Mouse (Mus musculus) spleen, postnatal 10 days (tissue): ENCODE results near the gene Ccna1.

ENCODE experiments used
- DNase-seq, 2 experiments: peaks; one replicate each; pipeline ENCODE4 v3.0.0; 2021 to 2022; ENCODE audit warnings: low spot score in 2 of 2

Gene Ccna1

GRCm38 (mm10) chr3:55055038-55055746 is at the start of gene Ccna1:
TSS of gene Ccna1 (minus strand) at chr3:55055501.
- no peak for DNase-seq

- no peak for DNase-seq
These were observed 45.8 kb upstream of the Ccna1 start for GRCm38 (mm10) chr3:55101092-55101491.

GRCm38 (mm10) chr3:55098990-55099389 is 43.7 kb upstream of the Ccna1 start:
- no peak for DNase-seq

- no peak for DNase-seq
These were observed 42.7 kb upstream of the Ccna1 start for GRCm38 (mm10) chr3:55098014-55098413.

- no peak for DNase-seq
These were observed 41.9 kb upstream of the Ccna1 start for GRCm38 (mm10) chr3:55097186-55097585.

GRCm38 (mm10) chr3:55096655-55097005 is 41.3 kb upstream of the Ccna1 start:
- DNase-seq = no peak

GRCm38 (mm10) chr3:55095968-55096654 is 40.8 kb upstream of the Ccna1 start:
- no peak for DNase-seq

- no peak for DNase-seq
These were observed 37.9 kb upstream of the Ccna1 start for GRCm38 (mm10) chr3:55093161-55093560.

GRCm38 (mm10) chr3:55089291-55089690 is 34.0 kb upstream of the Ccna1 start:
- DNase-seq = no peak

- no peak for DNase-seq
These were observed 33.5 kb upstream of the Ccna1 start for GRCm38 (mm10) chr3:55088843-55089242.

- no peak for DNase-seq
These were observed 33.1 kb upstream of the Ccna1 start for GRCm38 (mm10) chr3:55088359-55088758.

GRCm38 (mm10) chr3:55087360-55087759 is 32.1 kb upstream of the Ccna1 start:
- DNase-seq = no peak

- no peak for DNase-seq
These were observed 31.6 kb upstream of the Ccna1 start for GRCm38 (mm10) chr3:55086948-55087347.

GRCm38 (mm10) chr3:55085716-55086115 is 30.4 kb upstream of the Ccna1 start:
- no peak for DNase-seq

- DNase-seq = no peak
These were observed 29.5 kb upstream of the Ccna1 start for GRCm38 (mm10) chr3:55084781-55085180.

GRCm38 (mm10) chr3:55080055-55080454 is 24.8 kb upstream of the Ccna1 start:
- peak; percentile 9 to 59 for DNase-seq

- DNase-seq = no peak
These were observed 24.3 kb upstream of the Ccna1 start for GRCm38 (mm10) chr3:55079619-55080018.

GRCm38 (mm10) chr3:55078233-55078632 is 22.9 kb upstream of the Ccna1 start:
- no peak for DNase-seq

- no peak for DNase-seq
These were observed 20.0 kb upstream of the Ccna1 start for GRCm38 (mm10) chr3:55075294-55075648.

- no peak for DNase-seq
These were observed 19.4 kb upstream of the Ccna1 start for GRCm38 (mm10) chr3:55074576-55075293.

- no peak for DNase-seq
These were observed 12.6 kb upstream of the Ccna1 start for GRCm38 (mm10) chr3:55067791-55068434.

- DNase-seq = no peak
These were observed 11.3 kb upstream of the Ccna1 start for GRCm38 (mm10) chr3:55066666-55067023.
